Mouse (Mus musculus): ENCODE measurements around the gene Cd5. TPM values are rescaled to one million over a fixed set of nuclear protein-coding genes. Genes with fewer than 3 reads are reported as not detected.

Cd5 gene
- total RNA-seq, 2 experiments from 2014 or later: 2.9 TPM; not detected in 1

DNA sequence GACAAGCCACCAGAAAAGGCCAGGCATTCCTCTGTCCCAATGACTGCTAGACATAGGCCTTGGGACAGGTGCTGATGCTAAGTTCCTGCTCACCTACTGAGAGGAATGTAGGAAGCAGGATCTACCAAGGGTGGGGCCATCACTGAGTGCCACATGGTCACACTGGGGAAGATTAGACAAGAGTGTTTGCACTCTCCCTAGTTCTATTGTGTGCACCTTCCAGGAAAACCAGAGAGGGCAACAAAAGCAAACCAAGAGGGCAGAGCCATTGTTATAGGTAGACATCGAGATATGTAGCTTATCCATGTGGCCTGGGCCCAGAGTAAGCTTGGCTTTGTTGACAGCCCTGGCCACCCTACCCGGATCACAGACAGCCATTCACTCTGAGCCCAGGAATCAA, 53.1 kb downstream of the Cd5 start:
- ATAC-seq (replicated peaks; ENCODE audit: low FRiP score, poor library complexity, severe bottlenecking): no peak

DNA sequence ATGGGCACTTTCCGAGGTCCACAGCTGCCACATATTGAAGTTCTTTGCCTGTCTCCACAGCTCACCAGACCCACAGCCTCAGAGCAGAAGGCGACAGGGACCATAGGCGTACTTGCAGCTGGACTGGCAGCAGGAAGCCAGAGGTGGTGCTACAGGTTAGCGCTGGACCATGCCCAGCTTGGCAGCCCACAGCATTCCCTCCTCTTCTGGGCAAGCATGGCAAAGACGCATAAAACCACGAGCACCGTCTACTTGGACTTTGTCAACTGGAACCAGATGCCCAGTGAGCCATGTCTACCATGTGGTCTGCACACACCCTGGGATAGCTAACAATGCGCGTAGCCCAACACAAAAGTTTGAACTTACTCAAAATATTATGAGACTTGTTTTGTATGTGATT, 53.7 kb downstream of the Cd5 start:
- ATAC-seq (replicated peaks; ENCODE audit: low FRiP score, poor library complexity, severe bottlenecking): no peak

DNA sequence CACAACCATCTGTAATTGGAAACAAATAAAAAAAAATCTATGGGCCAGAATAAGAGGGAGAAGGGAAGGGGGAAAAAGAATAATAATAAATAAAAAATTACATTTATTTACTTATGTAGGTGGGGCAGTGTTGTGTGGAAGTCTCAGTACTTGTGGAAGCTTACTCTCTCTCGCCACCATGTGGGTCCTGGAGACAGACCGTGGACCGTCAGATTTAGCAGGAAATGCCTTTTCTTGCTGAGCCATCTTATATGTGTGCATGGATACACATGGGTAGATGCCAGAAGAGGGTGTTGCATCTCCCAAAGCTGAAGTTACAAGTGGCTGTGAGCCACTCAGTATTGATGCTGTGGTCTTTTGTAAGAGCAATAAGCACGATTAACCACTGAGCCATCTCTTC, 57.2 kb downstream of the Cd5 start:
- ATAC-seq (replicated peaks; ENCODE audit: low FRiP score, poor library complexity, severe bottlenecking): no peak

DNA sequence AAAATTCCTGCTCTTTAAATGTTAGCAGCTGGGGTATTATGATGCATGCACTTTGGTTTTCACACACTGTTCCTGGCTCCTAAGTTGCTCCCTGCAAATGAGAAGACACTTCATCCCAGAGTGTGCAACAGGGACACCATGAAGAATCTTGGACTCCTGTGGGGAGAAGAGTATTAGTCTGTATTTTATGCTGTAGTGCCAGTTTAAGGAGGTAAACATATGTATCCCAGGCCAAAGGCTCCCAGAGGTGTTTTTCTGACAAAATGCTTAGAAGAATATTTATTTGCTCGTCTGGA, 60.1 kb downstream of the Cd5 start:
- ATAC-seq (replicated peaks; ENCODE audit: low FRiP score, poor library complexity, severe bottlenecking): no peak

DNA sequence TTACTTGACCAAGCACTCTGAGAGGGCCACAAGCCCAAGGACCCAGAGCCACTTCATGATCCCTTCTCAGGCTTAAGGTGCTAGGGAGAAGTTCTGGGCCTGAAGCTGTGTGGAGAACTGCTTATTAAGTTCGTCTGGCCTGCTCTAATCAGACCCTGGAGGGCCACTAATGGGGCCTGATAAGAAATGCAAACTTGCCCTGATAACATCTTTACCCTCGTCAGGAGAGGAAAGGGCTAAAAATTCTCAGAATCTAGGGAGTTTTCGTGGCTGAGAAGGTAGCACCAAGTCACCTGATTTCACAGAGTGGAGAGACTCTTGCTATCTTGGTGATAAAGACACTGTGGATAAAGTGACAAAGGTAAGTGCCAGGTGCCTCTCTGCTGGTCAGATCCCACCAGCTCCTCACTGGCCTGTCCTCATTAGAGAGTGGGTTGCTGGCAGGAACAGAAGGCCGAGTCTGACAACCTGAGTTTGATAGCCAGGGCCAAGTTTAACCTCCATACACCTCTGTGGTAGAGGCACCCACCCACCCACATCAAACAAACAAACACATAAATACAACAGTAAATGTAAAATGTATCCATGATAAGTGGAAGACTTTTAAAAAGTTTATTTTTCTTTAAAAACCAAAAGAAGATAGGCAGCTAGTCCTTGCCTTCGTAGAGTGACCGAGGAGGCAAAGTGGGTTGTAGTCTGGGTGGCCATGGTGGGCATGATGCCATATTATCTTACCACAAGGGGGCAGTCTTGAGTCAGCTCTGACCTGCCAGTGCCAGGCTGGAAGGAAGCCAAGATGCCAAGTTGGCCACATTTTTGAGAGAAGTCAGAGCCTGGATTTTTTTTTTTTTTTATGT, 60.7 kb downstream of the Cd5 start, which contains the start of gene Pga5:
Pga5 (minus strand) TSS at position 157 of the 857 bp plus-strand sequence.
- ATAC-seq (replicated peaks; ENCODE audit: low FRiP score, poor library complexity, severe bottlenecking): peak; percentile 88

DNA sequence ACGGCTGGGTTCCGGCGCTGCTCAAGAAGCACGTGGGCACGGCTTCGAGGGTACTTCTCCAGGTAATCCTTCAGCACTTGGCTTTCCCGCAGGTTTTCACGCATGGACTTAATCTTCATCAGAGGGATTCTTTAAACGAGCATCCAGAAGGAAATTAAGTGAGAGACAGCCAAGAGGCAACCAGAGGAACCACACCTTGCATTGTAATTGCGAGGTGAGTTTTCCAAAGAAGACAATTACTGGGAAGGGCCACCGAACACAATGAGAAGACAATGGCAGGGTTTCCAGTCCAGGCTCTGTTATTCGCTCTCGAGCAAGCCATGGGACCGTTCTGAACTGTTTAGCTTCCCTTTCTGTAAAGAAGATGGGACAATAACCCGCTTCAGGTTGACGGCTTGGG, 62.1 kb downstream of the Cd5 start:
- no peak for ATAC-seq (replicated peaks; ENCODE audit: low FRiP score, poor library complexity, severe bottlenecking)

DNA sequence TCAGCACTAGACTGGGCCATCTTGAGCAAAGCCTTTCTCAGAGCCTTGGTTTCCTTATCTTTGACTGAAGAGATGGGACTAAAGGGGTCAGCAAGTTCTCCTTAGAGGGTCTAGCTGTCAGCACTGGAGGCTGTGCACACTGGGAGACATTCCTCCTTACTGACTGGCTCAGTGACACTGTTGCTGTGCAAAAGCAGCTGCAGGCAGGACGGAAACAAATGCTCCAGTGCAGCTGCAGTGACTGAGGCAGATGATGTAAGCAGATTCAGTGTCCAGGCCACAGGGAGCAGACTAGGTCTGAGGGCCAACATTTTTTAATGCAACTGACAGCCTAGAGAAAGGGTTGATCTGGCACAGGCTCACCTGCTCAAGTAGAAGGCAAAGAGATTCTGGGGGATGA, 65.5 kb downstream of the Cd5 start:
- ATAC-seq (replicated peaks; ENCODE audit: low FRiP score, poor library complexity, severe bottlenecking): no peak

DNA sequence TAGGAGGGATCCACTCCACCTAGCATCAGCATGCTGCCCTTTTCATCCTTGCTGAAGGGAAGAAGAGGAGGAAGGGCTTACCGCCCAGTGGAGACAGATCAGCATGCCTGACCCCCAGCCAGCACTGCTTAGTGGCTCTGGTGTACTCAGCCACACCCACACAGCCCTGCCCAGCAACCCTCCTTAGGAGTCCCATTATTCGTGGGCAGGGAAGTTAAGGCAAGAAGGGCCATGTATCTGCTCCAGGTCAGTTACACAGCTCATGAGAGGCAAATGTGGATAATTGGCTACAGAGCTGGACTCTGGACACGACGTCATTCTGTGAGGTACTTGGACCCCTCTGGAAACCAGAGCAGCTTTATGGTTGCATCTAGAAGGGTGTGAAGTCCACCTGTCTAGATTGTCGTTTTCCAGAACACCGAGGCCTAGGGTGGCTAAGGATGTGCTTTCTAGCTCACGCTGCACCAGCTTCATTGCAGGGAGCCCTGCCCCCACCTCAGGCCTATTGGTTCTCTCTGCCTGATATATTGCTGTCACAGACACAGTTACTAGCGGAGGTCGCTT, 66.9 kb downstream of the Cd5 start:
- ATAC-seq (replicated peaks; ENCODE audit: low FRiP score, poor library complexity, severe bottlenecking): no peak

DNA sequence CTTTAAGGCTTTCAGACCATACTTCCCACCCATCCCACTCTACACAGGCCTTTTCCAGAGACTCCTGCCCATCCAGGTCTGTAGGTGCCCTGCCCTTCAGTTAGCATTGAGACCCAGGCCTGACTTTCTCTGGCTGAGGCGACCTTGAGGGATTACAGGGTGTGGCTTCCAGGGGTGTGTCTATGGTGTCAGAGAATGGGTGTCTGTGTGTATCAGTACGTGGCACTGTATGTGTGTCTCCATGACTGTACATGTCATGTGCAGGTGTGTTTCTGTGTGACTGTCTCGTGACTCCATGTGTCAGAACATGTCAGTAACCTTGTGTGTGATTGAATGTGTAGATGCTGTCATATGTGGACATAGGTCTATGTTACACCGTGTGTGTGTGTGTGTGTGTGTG, 67.5 kb downstream of the Cd5 start:
- no peak for ATAC-seq (replicated peaks; ENCODE audit: low FRiP score, poor library complexity, severe bottlenecking)

Other genes starting within 250 kb of the Cd5 start
- 73.4 and 91.5 TPM in 2 replicates for gene Cpsf7, start 213.7 kb downstream of the Cd5 start, total RNA-seq (2015; ENCODE audit: low replicate concordance)
- 63.5 and 75.6 TPM in 2 replicates for gene Cpsf7, start 213.7 kb downstream of the Cd5 start, total RNA-seq (2017; ENCODE audit: low replicate concordance)
- gene Sdhaf2, start 212.9 kb downstream of the Cd5 start, total RNA-seq (2015; ENCODE audit: low replicate concordance): 28.1 and 46.1 TPM in 2 replicates
- 30.5 and 34.8 TPM in 2 replicates for gene Sdhaf2, start 212.9 kb downstream of the Cd5 start, total RNA-seq (2017; ENCODE audit: low replicate concordance)
- 9.2 and 15.5 TPM in 2 replicates for gene Tmem216, start 182.8 kb downstream of the Cd5 start, total RNA-seq (2015; ENCODE audit: low replicate concordance)
- gene Tmem216, start 182.8 kb downstream of the Cd5 start, total RNA-seq (2017; ENCODE audit: low replicate concordance): 7.7 and 11.8 TPM in 2 replicates
- gene Cyb561a3, start 161.8 kb downstream of the Cd5 start, total RNA-seq (2015; ENCODE audit: low replicate concordance): 23.8 and 27.7 TPM in 2 replicates
- gene Cyb561a3, start 161.8 kb downstream of the Cd5 start, total RNA-seq (2017; ENCODE audit: low replicate concordance): 7.1 and 13.7 TPM in 2 replicates
- gene Tmem138, start 161.6 kb downstream of the Cd5 start, total RNA-seq (2015; ENCODE audit: low replicate concordance): 36.0 and 39.0 TPM in 2 replicates
- 8.5 and 14.6 TPM in 2 replicates for gene Tmem138, start 161.6 kb downstream of the Cd5 start, total RNA-seq (2017; ENCODE audit: low replicate concordance)
- 58.0 and 75.0 TPM in 2 replicates for gene Ddb1, start 133.7 kb downstream of the Cd5 start, total RNA-seq (2015; ENCODE audit: low replicate concordance)
- 168 and 208 TPM in 2 replicates for gene Ddb1, start 133.7 kb downstream of the Cd5 start, total RNA-seq (2017; ENCODE audit: low replicate concordance)
- gene Tkfc, start 133.3 kb downstream of the Cd5 start, total RNA-seq (2015; ENCODE audit: low replicate concordance): 4.6 and 6.1 TPM in 2 replicates
- 1.2 TPM in 1 of 2 replicates, not detected in the other for gene Tkfc, start 133.3 kb downstream of the Cd5 start, total RNA-seq (2017; ENCODE audit: low replicate concordance)
- not detected in 2 replicates for gene Vwce, start 104.8 kb downstream of the Cd5 start, total RNA-seq (2015; ENCODE audit: low replicate concordance)
- gene Vwce, start 104.8 kb downstream of the Cd5 start, total RNA-seq (2017; ENCODE audit: low replicate concordance): 1.2 TPM in 1 of 2 replicates, not detected in the other
- gene Pga5, start 60.9 kb downstream of the Cd5 start, total RNA-seq (2015; ENCODE audit: low replicate concordance): not detected in 2 replicates
- not detected in 2 replicates for gene Pga5, start 60.9 kb downstream of the Cd5 start, total RNA-seq (2017; ENCODE audit: low replicate concordance)
- gene Vps37c, start 50.3 kb downstream of the Cd5 start, total RNA-seq (2015; ENCODE audit: low replicate concordance): 10.8 and 26.0 TPM in 2 replicates
- gene Vps37c, start 50.3 kb downstream of the Cd5 start, total RNA-seq (2017; ENCODE audit: low replicate concordance): 3.3 and 6.0 TPM in 2 replicates
- 1.8 and 2.9 TPM in 2 replicates for gene Cd6, start 91.1 kb upstream of the Cd5 start, total RNA-seq (2015; ENCODE audit: low replicate concordance)
- 1.3 and 2.3 TPM in 2 replicates for gene Cd6, start 91.1 kb upstream of the Cd5 start, total RNA-seq (2017; ENCODE audit: low replicate concordance)
- 1.8 and 3.8 TPM in 2 replicates for gene Slc15a3, start 100.7 kb upstream of the Cd5 start, total RNA-seq (2015; ENCODE audit: low replicate concordance)
- gene Slc15a3, start 100.7 kb upstream of the Cd5 start, total RNA-seq (2017; ENCODE audit: low replicate concordance): 2.4 TPM in 1 of 2 replicates, not detected in the other
- not detected in 2 replicates for gene Tmem132a, start 130.9 kb upstream of the Cd5 start, total RNA-seq (2015; ENCODE audit: low replicate concordance)
- gene Tmem132a, start 130.9 kb upstream of the Cd5 start, total RNA-seq (2017; ENCODE audit: low replicate concordance): not detected in 2 replicates
- 4.7 and 9.6 TPM in 2 replicates for gene Tmem109, start 143.0 kb upstream of the Cd5 start, total RNA-seq (2015; ENCODE audit: low replicate concordance)
- 4.4 and 14.0 TPM in 2 replicates for gene Tmem109, start 143.0 kb upstream of the Cd5 start, total RNA-seq (2017; ENCODE audit: low replicate concordance)
- 18.4 and 19.5 TPM in 2 replicates for gene Prpf19, start 156.2 kb upstream of the Cd5 start, total RNA-seq (2015; ENCODE audit: low replicate concordance)
- 17.7 and 21.6 TPM in 2 replicates for gene Prpf19, start 156.2 kb upstream of the Cd5 start, total RNA-seq (2017; ENCODE audit: low replicate concordance)
- gene Zp1, start 181.6 kb upstream of the Cd5 start, total RNA-seq (2015; ENCODE audit: low replicate concordance): not detected in 2 replicates
- gene Zp1, start 181.6 kb upstream of the Cd5 start, total RNA-seq (2017; ENCODE audit: low replicate concordance): not detected in 2 replicates
- gene Ptgdr2, start 198.2 kb upstream of the Cd5 start, total RNA-seq (2015; ENCODE audit: low replicate concordance): not detected in 2 replicates
- gene Ptgdr2, start 198.2 kb upstream of the Cd5 start, total RNA-seq (2017; ENCODE audit: low replicate concordance): not detected in 2 replicates
- gene Ccdc86, start 210.3 kb upstream of the Cd5 start, total RNA-seq (2015; ENCODE audit: low replicate concordance): 2.5 and 6.3 TPM in 2 replicates
- 1.9 and 3.9 TPM in 2 replicates for gene Ccdc86, start 210.3 kb upstream of the Cd5 start, total RNA-seq (2017; ENCODE audit: low replicate concordance)
- gene Ms4a10, start 235.7 kb upstream of the Cd5 start, total RNA-seq (2015; ENCODE audit: low replicate concordance): not detected in 2 replicates
- not detected in 2 replicates for gene Ms4a10, start 235.7 kb upstream of the Cd5 start, total RNA-seq (2017; ENCODE audit: low replicate concordance)

Data from erythroid progenitor cell, adult 5-6 weeks (primary cell).